Mouse (Mus musculus) cerebellum, adult 9-11 months (tissue): ENCODE data around the gene Ubl3.
A peak's percentile ranks its signal among the peaks of the same experiment; 100 is the strongest.

Experiments
- DNase-seq: peaks from one replicate; pipeline ENCODE4 v3.0.0; 2022

The Ubl3 gene

DNA sequence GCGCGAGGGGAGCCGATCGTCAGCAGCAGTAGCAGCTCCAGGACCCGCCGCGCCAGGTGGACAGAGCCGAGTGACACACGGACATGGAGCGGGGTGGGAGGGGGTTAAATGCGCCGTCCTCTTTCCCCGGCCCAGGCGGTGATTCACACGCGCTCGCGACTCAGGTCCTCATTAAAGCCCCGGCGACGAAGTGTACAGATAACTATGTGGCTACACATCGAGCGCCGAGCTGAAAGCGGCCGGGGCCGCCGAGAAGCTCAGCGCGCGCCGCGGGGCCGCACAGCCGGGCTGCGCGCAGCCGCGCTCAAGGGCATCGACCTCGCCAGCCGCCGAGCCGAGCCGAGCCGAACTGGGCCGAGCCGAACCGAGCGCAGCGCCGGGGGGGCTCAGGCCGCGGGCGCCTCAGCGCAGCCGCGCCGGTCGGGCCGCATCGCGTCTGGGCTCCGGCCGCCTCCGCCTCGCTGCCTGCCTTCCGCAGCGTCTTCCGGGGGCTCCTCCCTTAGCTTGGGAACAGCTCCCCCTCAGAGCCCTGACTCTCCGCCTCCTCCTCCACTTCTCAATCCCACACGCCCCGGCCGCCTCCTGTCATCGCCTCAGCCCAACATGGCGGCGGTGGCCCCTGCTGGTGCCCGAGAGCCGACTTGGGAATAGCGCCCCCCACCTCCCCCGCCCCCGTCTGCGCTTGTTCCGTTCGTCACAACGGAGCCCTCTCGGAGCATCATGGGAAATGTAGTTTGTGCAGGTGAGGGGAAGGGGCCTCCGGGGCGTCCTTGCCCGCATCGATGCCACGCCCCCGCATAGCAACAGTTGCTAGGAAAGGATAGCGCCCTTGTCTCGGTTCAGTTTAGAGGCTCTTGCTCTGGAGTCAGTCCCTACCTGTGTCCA, at the start of gene Ubl3:
Ubl3 (minus strand) TSS at position 603 of the 885 bp plus-strand sequence.
- DNase-seq, result peak; percentile 94

DNA sequence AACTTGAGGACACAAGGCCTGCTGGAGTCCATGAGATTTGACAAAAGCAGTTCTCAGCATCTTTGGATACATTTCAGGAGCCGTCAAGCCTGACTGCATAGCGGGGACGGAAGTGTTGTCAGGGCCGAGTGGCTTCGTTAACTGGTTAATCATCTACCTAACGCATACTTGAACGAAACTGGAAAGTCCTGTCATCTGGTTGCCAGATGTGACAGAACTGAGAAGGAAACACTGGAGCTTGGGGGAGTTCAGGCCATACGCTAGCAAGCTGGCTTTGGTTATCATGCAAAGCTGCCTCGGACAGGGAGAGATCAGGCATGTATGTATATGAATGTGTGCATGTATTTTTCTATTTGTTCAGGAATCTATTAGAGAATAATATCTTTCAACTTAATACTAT, 45.8 kb upstream of the Ubl3 start:
- no peak for DNase-seq

GRCm38 (mm10) chr5:148596086-148596753, 43.6 kb upstream of the Ubl3 start:
- no peak for DNase-seq

DNA sequence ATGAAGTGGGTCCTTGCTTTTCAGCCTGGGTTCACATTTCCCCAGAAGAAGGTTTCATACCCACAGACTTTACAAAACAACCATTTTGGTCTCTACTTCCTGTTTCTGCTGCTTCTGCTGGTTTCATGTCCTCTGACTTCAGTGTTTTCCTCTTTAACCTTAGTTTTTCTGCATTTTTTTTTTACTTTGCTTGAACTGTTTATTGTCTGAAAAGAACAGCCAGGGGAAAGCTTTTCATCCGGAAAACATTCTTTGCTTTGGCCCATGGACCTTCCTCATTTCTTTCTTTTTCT, 42.8 kb upstream of the Ubl3 start:
- DNase-seq, result no peak

GRCm38 (mm10) chr5:148594693-148595458, 42.3 kb upstream of the Ubl3 start:
- no peak for DNase-seq

DNA sequence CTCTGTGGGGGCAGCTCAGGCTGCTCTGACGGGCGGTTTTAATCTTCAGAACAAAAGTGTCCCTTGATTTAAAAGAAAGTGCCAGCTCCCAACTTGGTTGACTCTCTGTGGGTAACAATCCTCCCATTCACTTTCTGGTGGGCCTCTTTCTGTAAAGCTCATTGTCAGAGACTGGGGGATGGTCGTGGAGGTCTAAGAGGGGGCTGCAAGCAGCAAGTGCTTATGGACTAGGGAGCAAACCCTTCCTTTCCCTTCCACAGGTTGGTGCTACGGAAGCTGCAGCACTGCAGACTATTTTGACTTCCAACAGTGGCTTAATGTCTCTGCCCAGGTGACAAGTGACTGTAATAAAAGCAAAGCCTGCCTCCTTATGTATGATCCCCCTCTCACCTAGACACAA, 41.0 kb upstream of the Ubl3 start:
- no peak for DNase-seq

- no peak for DNase-seq
Observed at GRCm38 (mm10) chr5:148591448-148591862, 38.9 kb upstream of the Ubl3 start.

DNA sequence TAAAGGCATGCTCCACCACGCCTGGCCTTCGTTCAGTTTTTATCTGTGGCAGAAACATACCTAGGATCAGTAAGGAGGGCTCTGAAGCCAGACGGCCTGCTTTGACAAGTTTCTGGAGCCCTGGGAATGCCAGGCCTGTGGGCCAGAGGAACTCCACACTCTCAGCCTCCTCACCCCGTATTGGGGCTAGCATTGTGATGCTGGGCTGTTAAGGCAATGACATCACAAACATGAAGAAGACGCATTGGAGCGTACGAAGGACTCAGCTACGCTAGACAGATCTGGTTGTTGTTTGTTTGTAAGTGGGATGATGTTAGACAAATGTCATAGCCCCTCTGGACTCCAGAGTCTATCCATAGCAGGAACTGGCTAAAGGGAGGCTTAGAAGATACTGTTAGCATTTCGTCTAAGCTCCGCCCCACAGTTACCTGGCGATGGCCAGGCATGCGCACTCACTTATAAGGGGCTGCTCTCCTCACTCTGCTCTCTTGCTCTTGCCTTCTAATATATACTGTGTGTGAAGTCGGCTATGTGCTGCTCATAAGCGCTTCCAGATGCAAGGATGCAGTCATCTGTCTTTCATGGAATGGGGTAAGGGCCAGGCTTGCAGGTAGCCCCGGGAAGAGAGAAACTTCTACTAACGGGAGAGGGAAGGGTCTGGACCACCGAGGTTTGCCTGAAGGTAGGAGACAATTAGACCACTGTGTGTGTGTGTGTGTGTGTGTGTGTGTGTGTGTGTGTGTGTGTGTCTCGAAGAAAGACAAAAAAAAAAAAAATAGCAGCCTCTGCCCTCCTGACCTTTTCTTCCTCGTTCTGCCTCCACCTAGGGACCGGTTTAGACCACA, 38.2 kb upstream of the Ubl3 start:
- DNase-seq, result no peak

GRCm38 (mm10) chr5:148588987-148589386, 36.4 kb upstream of the Ubl3 start:
- no peak for DNase-seq

DNA sequence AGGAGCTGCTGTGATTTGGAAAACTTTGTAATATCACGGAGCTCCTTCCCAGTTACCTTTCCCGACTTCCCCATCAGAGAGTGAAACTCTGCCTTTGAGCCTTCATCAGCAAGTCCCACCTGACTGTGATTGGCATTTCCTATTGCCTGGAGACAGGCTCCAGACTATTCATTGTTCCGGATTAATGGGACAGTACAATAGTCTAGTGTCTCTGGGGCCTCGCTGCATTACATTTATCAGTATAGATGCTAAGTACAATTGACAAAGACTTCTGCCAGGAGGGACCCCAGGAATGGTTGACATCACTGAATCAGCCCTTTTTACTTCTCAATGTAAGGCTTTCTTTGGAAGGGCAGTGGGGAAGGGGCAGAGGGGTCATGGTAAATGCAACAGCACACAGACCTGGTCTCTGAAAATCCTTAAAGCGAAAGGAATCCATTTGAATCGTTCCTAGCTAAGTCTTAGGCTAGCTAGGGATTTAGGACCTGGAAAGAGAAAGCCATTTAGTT, 35.6 kb upstream of the Ubl3 start:
- DNase-seq, result no peak

- no peak for DNase-seq
Observed at GRCm38 (mm10) chr5:148580388-148580985, 27.9 kb upstream of the Ubl3 start.

GRCm38 (mm10) chr5:148579156-148579555, 26.6 kb upstream of the Ubl3 start:
- no peak for DNase-seq

DNA sequence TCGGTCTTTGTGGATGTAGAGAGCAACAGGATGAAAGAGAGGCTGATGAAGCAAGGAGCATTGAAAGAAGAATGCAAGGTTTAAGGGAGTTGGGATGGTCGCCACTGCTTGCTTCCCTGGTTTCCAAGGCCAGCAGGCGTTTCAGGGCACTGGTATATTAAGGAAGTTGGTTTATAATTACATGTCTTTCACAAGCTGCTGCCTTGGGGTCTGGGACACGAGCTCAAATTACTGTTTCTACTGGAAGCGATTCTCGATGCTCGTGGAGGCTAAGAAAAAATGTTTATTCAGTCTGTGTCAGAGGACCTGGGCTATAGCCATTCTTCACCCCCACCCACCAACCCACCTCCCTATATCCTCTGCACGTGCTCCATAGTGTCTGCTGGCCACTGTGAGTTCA, 25.8 kb upstream of the Ubl3 start:
- no peak for DNase-seq

GRCm38 (mm10) chr5:148577278-148577677, 24.7 kb upstream of the Ubl3 start:
- DNase-seq, result no peak

DNA sequence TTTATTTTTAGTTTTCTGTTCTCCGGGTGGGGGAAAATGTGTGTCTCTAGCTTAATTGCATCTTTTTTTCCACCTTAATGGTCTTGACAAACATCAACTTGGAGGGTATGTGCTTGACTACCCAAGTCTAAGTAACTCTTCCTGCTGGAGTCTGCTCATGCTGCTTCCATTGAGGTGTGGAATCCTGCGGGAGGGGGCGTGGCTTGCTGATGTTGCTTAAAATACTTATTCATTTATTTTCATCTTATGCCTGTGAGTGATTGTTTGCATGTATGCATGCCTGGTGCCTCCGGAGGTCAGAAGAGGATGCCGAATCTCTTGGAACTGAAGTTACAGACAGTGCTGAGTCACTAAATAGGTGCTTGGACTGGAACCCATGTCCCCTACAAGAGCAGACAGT, 22.6 kb upstream of the Ubl3 start:
- no peak for DNase-seq

DNA sequence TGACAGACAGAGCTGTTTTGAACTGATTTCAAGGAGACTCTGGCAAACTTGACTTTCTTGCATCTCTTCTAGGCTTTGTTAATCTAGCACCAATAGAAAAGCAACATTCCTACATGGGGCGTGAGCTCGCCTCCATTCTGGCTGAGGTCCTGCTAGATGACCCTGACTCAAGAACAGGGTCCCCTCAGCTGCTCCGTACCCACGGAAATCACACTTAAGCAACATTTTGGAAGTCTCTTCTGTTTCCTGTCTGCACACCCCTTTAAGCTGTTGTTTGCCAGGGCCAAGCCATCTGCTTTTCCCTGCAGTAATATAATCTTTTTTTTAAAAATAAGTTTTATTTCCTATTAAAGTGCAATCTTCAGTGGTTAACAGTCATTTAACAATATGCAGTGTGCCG, 20.1 kb upstream of the Ubl3 start:
- DNase-seq, result no peak

DNA sequence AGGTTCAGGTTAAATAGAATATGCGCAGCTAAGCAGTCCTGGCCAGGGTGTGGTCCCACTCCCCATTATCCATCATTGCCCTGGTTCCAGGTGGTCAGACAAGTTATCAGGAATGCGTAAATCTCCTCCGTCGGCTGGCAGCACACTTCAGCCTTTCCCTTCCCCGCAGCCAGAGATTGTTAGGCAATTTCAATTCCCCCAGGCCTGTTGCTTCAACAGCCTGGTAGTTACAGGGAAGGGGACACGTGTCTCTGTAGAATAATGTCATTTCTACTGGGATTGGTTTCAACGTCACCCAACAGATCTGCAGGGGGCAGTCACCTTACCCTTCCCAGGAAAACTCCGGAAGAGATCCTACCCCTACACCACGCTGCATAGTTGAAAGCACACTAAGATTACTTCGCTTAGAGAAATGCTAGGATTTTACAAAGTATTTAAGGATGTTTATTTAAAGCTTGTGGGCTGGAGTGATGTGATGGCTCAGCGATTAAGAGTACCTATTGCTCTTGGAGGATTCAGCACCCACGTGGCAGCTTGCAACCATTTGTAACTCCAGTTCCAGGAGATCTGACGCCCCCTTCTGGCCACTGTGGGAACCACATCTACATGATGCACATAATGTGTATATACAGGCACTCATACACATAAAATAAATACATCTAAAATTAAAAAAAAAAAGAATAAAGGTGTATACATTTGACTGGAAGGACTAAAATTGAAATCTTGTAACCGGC, 18.1 kb upstream of the Ubl3 start:
- DNase-seq, result no peak

- DNase-seq, result no peak
Observed at GRCm38 (mm10) chr5:148569444-148569843, 16.9 kb upstream of the Ubl3 start.

DNA sequence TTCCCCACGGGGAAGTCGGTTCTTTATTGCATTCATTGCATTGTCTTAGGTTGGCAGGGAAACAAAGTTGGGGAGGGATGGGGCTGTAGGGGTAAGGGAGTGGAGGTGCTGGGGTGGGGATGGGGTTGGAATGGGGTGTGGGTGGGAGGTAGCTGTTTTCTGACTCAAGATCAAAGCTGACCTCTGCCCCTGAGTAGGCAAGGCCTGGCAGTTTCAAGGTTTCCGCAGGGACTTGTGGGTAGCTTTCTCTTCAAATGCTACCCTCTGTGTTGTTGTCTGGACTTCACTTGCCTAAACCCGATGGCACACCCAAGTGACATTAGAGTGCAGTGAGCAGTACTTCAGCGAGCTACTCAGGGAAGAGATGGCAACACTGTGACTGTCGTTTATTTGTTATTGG, 13.0 kb upstream of the Ubl3 start:
- DNase-seq, result no peak

DNA sequence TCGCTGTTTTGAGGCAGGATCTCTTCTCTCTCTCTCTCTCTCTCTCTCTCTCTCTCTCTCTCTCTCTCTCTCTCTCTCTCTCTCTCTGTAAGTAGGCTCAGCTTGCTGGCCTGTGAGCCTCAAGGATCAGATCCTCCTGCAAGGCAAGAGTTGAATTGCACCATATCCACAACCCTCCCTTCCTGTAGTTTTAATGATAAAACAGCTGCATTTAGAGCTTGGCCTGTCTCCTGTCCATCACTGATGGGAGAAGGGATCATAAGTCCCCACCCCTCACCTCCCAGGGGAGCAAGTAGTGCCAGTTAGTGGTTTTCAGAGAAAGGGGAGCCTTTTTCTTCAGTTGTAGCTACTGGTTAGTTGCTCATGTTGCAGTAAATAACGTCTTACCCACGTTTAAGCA, 11.5 kb upstream of the Ubl3 start:
- no peak for DNase-seq

DNA sequence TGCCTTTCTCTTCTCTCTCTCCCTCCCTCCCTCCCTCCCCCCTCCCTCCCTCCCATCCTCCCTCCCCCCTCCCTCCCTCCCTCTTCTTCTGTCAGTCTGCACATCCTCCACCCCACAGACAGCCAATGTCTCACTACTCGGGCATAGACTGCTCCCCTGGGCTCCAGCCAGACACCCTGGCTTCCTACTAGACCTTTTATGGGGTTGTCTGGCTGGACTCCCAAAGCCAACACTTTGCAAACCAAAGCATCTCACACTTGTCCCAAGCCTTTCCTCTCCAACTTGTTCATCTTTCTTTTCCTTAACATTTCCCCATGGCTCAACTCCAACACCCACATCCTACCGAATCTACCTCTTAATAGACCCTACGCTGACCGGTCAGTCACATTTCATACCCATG, 10.7 kb upstream of the Ubl3 start:
- DNase-seq, result no peak

- no peak for DNase-seq
Observed at GRCm38 (mm10) chr5:148562235-148562634, 9.6 kb upstream of the Ubl3 start.
